Mouse (Mus musculus): ENCODE data around the gene Parp6.

DNA sequence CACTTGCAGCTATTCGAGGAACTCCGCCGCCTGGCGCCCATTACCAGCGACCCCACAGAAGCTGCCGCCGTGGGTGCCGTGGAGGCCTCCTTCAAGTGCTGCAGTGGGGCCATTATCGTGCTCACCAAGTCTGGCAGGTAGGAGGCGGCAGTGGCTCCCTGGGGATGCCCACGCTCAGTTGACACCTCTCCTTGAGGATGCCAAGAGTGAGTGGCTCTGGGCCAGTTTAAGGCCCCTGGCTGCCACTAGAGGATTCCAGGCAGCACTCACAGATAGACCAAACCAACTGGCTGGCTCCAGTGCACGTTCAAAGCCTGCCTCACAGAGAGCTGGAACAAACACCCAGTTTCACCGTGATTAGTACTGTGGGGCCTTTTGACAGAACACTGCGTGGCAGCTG, 58.5 kb downstream of the Parp6 start:
- TF ChIP-seq POLR2A (IDR thresholded peaks at IDR 0.05; ENCODE audit: control insufficient read depth, low read depth, low read length) (no peak), CTCF (IDR thresholded peaks at IDR 0.05; ENCODE audit: control insufficient read depth, insufficient read depth, insufficient replicate concordance, low read depth, low read length) (no peak)
